Mouse (Mus musculus) layer of hippocampus, postnatal 14 days (tissue): ENCODE measurements around the gene Lrrc38. TPM values are rescaled to one million over a fixed set of nuclear protein-coding genes. Genes with fewer than 3 reads are reported as not detected.
"Not testable (repeated sequence)": the region's sequence is repeated elsewhere in the genome, so short reads cannot be mapped to it uniquely, and the experiment has no call there.

Source experiments
- DNase-seq, 2 experiments: peaks; one replicate each; pipeline ENCODE4 v3.0.0; 2021 to 2022; ENCODE audit warnings: low spot score in 2 of 2, mixed read lengths in 1 of 2
- long read RNA-seq, 2 experiments: library from polyadenylated mRNA; stranded (forward); transcript quantifications; one replicate each; pipeline ENCODE4 v2.0.0; 2021
- total RNA-seq, 2 experiments: library from RNA; stranded (reverse); gene quantifications; 2 replicates each; pipeline ENCODE4 v1.2.3; 2021

Lrrc38 gene
- total RNA-seq: under 1 TPM; 0.81 to 0.95 TPM
- long read RNA-seq, experiment 1, partial matches to known transcripts: 0 of 2 reads
- long read RNA-seq, experiment 1, other reads (novel, unspliced or antisense): 0 of 2 reads
- long read RNA-seq, experiment 2, partial matches to known transcripts: 0 of 1 reads
- long read RNA-seq, experiment 2, other reads (novel, unspliced or antisense): 0 of 1 reads

DNA sequence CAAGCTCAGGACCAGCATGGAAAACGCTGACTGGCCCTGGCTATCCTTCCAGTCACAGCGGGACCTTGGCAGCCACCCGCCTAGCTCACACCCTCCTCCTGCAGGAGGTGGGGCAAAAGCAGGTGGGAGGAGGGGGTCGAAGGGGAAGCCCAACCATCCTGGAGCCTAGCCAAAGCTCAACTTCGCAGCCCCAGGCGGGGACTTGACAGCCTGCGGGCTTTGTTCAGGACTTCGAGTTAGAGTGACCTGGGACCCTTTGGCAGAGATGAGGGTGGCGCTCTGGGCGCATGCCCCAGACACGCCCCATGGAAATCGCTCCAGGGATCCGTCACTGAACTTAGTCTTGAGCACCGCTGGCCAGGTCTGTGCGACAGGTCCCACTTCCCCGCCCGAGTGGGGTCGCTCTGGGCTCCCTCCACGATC is at the start of gene Lrrc38:
TSS of gene Lrrc38 (plus strand) at position 274 of the 423 bp plus-strand sequence.
- peak in 1 of 2 experiments; percentile 15 for DNase-seq

DNA sequence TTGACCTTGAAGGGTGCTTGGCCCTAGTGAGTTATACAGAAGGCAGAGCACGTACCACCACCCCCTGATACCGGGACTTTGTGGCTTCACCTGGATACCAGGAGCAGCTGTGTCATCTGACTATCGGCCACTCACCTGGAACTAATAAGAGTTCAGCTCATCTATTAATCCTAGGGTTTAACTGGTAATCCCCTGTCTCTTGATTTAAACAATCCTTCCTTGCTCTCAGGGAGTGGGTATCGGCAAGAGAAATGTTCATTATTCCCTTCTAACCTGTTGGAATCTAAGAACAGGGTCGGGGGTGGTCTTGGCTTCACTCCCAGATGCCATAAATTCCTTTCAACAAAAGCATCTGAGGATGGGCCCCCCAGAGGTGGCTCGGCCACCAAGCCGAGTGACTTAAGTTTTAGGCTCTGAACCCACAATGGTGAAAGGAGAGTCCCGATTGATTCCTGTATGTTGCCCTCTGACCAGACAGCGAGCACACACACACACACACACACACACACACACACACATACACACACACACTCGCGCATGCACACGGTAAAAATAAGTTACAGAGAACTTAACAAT is 49.4 kb upstream of the Lrrc38 start:
- DNase-seq: no peak

DNA sequence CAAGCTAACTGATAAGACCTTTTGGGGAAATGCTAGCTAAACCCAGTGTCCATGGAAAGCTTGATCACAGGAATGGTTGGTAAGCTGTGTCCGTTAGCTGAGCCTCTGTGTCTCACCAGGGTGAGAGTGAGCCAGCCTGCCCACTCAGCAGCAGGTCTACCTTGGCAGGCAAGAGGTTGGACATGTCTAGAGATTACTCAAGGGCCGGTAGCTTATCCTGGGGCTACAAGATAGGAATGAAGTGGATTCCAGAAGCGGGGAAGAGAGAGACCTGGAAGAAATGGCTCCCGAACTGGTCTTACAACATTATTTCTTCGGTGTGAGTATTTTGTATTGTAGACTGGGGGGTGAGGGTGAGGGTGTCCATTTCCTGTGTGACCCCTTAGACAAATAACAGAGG is 48.5 kb upstream of the Lrrc38 start:
- no peak for DNase-seq

DNA sequence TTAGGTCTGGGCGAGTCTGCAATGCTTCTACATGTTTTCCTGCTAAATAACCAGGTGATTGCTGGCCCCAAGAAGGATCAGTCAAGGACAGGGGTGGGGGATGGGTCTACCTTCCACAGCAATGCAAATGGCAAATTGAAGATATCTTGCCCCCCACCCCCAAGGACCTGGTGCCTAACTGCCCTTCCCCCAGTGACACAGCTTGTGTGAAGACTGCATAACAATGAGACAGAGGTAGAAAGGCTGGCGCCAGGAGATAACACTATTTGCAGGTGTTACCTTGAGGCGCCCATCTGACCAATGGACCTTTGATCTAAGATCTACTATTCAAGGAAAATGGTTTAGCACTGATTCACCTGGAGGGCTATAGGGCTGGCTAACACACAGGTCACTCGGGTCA is 47.7 kb upstream of the Lrrc38 start:
- no peak for DNase-seq

DNA sequence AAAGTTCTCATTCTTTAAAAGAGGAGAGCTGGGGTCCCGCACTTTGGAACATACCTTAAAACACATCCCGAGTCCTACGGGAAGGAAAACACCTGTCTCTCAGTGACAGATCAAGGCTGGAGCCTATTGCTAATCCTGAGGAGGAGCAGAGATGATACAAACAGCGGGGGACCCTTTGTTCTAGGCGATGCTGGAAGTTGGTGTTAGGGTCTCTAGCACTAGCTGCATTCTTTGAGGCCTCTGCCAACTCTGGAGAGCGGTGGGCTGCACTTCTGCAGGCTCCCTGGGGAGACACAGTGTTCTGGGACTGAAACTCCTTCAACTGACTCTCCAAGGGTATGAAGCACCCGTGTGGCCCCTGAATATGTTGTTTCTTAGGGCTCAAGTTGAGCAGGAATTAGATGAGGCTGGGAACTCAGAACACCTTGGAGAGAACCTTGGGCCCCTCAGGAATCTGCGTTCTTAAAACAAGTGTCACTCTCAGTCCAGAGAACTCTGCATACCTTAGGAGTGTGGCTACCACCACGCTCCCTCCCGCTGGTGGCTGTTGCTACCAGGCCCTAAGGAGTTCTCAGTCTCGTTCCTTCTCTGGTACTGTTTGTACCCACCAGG is 47.2 kb upstream of the Lrrc38 start:
- no peak for DNase-seq

GRCm38 (mm10) chr4:143305031-143305430 is 44.5 kb upstream of the Lrrc38 start:
- DNase-seq: no peak

GRCm38 (mm10) chr4:143305987-143306772 is 43.4 kb upstream of the Lrrc38 start:
- DNase-seq: no peak

GRCm38 (mm10) chr4:143311341-143311740 is 38.2 kb upstream of the Lrrc38 start:
- DNase-seq: peak in 1 of 2 experiments; percentile 28

- no peak for DNase-seq
Measured at GRCm38 (mm10) chr4:143313299-143313698, 36.3 kb upstream of the Lrrc38 start.

DNA sequence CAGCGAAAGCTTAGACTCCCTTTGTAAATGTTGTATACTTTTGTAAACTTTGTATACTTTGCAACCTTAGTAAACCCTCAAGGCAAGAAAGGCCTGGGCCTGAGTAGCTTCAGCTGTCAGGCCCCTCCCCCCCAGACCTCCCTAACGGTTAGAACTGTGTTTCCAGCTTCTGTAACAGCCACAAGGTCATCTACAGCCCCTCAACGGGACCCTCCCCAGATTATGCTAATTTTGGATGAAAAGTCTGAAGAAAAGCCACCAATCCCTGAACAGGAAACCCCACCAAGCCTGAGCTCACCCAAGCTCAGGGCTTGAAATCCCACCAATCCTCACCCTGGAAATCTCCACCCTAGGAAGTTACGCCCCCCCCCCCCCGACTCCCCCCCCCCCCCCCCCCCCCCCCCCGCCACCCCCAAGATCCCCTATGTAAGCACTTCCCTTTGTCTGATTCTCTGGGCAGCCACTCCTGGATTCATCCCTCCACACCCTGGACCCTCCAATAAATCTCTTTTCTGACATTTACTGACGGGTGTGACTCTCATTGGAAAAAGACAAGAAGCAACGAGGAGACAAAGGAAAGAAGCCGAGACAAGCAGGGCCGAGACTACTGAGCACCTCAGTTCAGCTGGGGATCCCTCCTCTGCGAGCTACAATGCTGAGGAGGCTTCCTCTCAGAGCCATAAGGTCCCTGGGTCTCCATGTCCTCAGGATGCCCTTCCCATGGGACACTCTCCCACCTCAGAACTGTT is 25.2 kb upstream of the Lrrc38 start:
- no peak for DNase-seq

DNA sequence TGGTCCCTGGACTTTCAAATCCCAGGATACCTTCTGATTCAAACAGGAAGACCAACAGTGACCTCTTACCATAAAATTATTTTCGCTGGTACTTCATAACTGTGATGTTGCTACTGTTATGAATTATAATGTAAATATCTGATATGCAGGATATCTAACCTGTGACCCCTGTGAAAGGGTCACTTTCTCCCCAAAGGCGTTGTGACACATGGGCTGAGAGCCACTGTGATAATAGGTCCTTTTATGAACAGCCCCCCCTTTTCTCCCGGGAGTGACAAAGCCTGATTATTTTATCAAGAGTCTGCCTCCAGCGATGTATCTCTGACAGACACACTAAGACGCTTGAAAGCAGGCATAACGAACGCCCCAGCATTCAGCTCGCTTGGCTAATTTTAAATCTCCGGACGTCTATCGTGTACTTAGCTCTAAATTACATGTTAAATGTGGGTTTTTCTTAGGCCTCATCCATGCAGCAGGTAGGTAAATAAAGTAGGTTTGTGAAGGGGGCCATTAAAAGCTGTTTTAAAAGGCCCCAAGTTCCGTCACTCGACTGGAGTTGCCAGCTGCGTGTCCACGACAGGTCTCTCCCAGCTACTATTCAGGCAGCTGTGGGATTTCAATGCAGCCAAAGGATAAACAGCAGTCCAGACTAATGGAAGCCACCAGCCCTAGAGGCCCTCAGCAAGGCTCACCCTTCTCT is 24.5 kb upstream of the Lrrc38 start:
- peak in 1 of 2 experiments; percentile 15 for DNase-seq

GRCm38 (mm10) chr4:143325625-143325941 is 24.0 kb upstream of the Lrrc38 start:
- DNase-seq: peak; percentile 79 to 80

DNA sequence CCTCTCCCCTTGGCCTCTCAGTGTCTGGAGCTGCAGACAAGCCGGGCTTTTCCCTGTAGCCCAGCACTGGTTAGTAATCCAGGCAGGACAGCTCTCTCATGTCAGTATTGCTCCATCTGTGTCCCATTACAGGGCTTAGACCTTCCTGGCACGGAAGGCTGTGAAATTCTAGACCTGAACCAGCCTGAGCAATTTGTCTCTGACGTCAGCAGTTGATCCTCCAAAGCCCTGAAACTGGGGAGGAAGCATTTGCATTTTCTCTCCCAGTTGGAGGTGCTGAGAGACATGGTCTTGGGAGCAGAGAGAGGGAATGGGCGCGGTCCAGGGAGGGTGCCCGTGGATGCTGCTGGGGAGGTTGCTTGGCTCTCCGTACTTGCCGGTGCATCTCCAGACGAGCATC is 19.0 kb upstream of the Lrrc38 start:
- no peak for DNase-seq

DNA sequence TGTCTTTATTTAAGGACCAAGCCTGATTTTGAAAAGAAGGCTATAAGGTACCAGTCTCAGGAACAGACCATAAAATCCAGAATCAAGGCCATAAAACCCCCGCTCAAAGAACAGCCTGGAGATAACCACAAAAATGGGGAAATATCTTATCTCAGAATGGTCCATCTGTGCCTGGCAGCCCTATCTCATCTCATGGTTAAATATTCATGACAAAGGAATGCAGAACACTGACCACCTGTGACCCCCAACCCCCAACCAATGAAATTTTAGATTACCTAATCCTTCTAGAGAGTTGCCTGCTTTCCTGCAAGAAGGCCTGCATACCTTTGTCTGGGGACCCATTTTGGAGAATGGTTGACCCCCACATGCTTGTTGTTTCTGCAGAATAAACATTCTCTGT is 17.8 kb upstream of the Lrrc38 start:
- DNase-seq: no peak

- no peak for DNase-seq
Measured at GRCm38 (mm10) chr4:143334145-143334544, 15.4 kb upstream of the Lrrc38 start.

DNA sequence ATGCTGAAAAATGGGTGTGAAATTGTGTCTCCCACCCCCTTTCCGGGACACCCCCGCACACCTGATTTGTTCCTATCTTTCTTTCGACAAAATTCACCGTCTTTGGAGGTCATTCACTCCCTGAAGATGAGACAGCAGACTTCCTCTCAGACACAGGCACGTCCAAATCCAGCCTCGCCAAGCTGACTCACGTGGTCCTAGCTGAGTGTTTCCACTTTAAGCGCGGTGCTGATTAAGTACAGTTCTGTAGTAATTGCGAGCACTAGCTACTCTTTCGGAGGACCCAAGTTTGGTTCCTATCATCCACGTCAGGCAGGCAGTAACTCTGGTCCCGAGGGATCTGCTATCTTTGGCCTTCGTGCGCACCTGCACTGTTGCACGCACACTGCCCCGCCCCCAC is 14.6 kb upstream of the Lrrc38 start:
- no peak for DNase-seq

- no peak for DNase-seq
Measured at GRCm38 (mm10) chr4:143336096-143336495, 13.5 kb upstream of the Lrrc38 start.

- DNase-seq: no peak
Measured at GRCm38 (mm10) chr4:143339808-143340207, 9.7 kb upstream of the Lrrc38 start.

- DNase-seq: no peak
Measured at GRCm38 (mm10) chr4:143341470-143341869, 8.1 kb upstream of the Lrrc38 start.

GRCm38 (mm10) chr4:143345491-143345890 is 4.1 kb upstream of the Lrrc38 start:
- DNase-seq: not testable (repeated sequence)

DNA sequence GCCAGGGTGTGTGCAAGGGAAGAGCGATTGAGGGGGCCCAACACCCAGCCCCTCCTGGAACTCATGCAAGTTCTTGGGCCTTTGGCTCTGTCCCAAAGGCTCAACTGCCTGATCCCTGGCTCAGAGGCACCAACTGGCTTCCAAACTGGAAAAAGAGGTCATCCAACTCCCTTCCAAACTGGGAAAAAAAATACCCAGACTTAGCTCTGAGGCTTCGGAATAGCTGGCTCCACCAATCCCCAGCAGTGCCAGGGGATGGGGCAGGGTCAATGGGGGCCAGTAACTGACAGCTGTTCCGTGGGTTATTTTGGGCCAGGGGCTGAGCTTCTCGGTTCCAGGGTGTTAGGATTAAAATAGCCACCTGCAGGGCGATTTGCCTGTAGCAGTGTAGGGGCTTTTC is 879 bp upstream of the Lrrc38 start:
- DNase-seq: peak in 1 of 2 experiments; percentile 33
